Mouse (Mus musculus): Measurements from ENCODE around the gene Coro6.

Gene Coro6

GRCm38 (mm10) chr11:77514281-77514831 lies 52.1 kb downstream of the Coro6 start:
- DNase-seq = no peak

GRCm38 (mm10) chr11:77514832-77515636 lies 52.8 kb downstream of the Coro6 start, which contains the start of gene Abhd15:
Gene Abhd15, plus strand, starts transcription at chr11:77515121.
- DNase-seq = peak; percentile 82

GRCm38 (mm10) chr11:77515637-77516552 lies 53.7 kb downstream of the Coro6 start, which contains the start of gene Trp53i13:
Gene Trp53i13, minus strand, starts transcription at chr11:77515980.
- peak; percentile 72 for DNase-seq

- peak; percentile 17 for DNase-seq
These were observed 54.6 kb downstream of the Coro6 start for GRCm38 (mm10) chr11:77516553-77517425.

- peak; percentile 69 for DNase-seq
These were observed 56.0 kb downstream of the Coro6 start for GRCm38 (mm10) chr11:77518051-77518798.

GRCm38 (mm10) chr11:77519043-77519442 lies 56.8 kb downstream of the Coro6 start, which contains the start of gene Gm10392:
Gene Gm10392, minus strand, starts transcription at chr11:77519198.
- peak; percentile 82 for DNase-seq

Measured in thymus, postnatal 4 days (tissue).